Mouse (Mus musculus) embryonic fibroblast, embryonic 13.5 days (primary cell): Measurements from ENCODE around the gene Pdilt. TPM values are rescaled to one million over a fixed set of nuclear protein-coding genes. Genes with fewer than 3 reads are reported as not detected.

ENCODE experiments used
- H3K27ac ChIP-seq: 2 replicates; pipeline ENCODE4 v1.5.1; 2012; ENCODE audit warnings: low read length, control low read depth, inconsistent platforms; ENCODE audit not compliant: insufficient read depth
- H3K4me1 ChIP-seq: 2 replicates; pipeline ENCODE4 v1.6.1; 2011; ENCODE audit warnings: low read length; ENCODE audit not compliant: control insufficient read depth, insufficient read depth
- H3K4me3 ChIP-seq: 2 replicates; pipeline ENCODE4 v1.5.1; 2011; ENCODE audit warnings: mild to moderate bottlenecking, control low read depth, low read length; ENCODE audit not compliant: insufficient read depth
- CTCF ChIP-seq: IDR thresholded peaks from 2 replicates; pipeline ENCODE4 v1.5.1; 2011; ENCODE audit warnings: mild to moderate bottlenecking, control low read depth, low read length, moderate library complexity, borderline replicate concordance; ENCODE audit not compliant: insufficient read depth
- POLR2A ChIP-seq: IDR thresholded peaks from 2 replicates; pipeline ENCODE4 v1.6.1; 2011; ENCODE audit warnings: low read depth, mild to moderate bottlenecking, control low read depth, low read length, moderate library complexity
- polyA plus RNA-seq: library from polyadenylated mRNA; stranded (reverse); fragments of >200 nt; gene quantifications from 2 replicates; pipeline ENCODE4 v1.2.4, GENCODE M21; 2011; ENCODE audit warnings: low read depth; ENCODE audit not compliant: missing spikeins, insufficient read length

Pdilt gene
- polyA plus RNA-seq, 1 experiment = not detected

DNA sequence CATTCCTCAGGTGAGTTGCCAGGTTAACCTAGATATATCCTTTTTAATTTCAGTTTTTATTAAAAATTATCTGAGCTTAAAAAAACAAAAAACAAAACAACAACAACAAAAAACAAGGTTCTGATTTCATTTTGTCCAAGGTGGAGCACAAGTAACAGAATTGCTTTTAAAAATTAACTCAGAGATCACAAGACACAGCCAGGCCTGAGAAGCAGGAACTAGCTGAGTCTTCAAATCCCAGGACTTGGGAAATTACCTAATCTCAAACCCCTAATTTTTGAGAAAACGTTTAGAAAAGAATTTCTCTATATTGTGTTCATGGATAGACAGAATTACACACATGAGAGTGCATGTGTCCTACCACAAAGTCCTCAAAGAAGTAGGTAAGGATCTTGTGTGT lies 9.6 kb upstream of the Pdilt start:
- TF ChIP-seq POLR2A (no peak), CTCF (no peak)
- H3K4me1 ChIP-seq = no peaks in the 10 kb centered on the region
- H3K27ac ChIP-seq = no peak overlapping the region
- no peak overlapping the region for H3K4me3 ChIP-seq

- H3K4me1 ChIP-seq = no peaks in the 10 kb centered on the region
- no peak overlapping the region for H3K4me3 ChIP-seq
- TF ChIP-seq POLR2A (no peak), CTCF (no peak)
- no peak overlapping the region for H3K27ac ChIP-seq
These were observed 5.3 kb upstream of the Pdilt start for GRCm38 (mm10) chr7:119528617-119529016.

DNA sequence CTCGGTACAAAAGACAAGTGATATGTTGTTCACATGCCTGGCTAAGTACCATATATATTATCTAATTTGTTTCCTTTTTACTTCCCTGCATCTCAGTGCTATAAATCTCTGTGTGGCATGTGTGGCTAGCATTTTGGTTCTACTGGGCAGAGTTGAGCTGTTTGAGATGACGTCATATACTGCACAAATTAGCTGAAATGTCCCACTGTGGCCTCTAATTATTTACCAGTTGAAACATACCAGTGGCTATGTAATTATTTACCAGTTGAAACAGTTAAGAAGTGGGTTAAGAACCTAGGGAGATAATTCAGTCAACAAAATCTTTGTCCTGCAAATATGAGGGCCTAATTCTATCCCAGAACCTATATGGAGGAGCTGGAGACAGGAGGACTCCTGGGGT lies 4.3 kb upstream of the Pdilt start:
- Histone ChIP-seq H3K27ac (no peak overlapping the region), H3K4me1 (no peaks in the 10 kb centered on the region), H3K4me3 (no peak overlapping the region)
- no peak for TF ChIP-seq CTCF
- no peak for TF ChIP-seq POLR2A

DNA sequence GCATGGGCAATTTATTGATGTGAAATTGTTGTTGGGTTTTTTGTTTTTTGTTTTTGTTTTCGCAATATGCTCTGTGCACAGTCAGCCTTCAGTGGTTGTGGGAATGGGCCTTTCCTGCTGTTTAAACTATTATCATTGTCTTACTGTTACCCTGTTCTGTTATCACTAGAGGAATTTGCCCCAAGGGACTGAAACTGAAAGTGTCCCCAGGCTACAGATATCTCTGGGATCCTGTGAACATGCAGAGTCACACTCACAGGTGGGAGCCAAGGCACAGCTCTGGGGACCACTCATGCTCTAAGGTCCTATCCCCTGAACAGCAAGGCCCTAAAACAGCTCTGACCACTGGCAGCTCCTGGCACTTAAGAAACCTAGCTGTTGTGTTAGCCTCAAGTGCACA lies 3.8 kb upstream of the Pdilt start:
- no peak overlapping the region for H3K4me3 ChIP-seq
- H3K27ac ChIP-seq = no peak overlapping the region
- no peak for TF ChIP-seq POLR2A
- TF ChIP-seq CTCF = no peak
- H3K4me1 ChIP-seq = no peaks in the 10 kb centered on the region

DNA sequence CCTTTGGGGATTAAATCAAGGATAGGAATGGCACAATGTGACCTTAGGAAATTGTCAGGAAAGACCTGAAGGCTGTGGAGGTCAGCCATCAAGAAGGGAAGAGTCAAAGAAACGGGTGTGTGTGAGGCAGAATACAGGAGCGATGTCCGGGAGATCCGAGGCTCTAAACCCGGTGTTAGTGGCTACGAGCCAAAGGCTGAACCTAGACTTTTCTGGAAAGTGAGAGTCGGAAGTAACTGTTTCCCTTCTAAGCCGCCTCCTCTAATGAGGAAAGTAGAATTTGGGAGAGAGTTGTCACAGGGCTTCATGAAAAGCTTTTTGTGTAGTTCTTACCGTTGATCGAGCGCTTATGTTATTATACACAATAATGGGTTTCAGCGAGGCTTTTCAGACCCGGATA lies 3.2 kb upstream of the Pdilt start:
- no peaks in the 10 kb centered on the region for H3K4me1 ChIP-seq
- TF ChIP-seq POLR2A (no peak), CTCF (no peak)
- H3K4me3 ChIP-seq = no peak overlapping the region
- no peak overlapping the region for H3K27ac ChIP-seq

DNA sequence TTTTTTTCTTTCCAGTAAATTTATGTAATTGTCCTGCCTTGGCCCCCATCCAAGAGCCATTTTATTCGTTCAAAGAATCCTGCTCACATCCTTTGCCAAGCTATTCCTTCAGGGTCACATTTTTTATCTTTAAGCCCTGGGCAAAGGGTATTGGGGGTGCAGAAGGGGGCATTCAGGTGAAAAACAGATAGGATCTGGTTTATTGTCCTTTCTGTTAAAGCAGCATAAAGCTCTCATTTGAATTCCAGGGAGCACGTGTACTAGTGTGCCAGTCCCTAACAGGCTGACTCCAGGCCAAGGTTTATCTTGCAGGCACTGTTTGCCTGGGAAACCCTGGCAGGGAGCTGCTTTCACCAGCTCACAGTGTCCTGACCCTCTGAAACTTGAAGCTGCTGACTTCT lies 2.6 kb upstream of the Pdilt start:
- Histone ChIP-seq H3K4me1 (no peaks in the 10 kb centered on the region), H3K27ac (no peak overlapping the region), H3K4me3 (no peak overlapping the region)
- TF ChIP-seq CTCF (no peak), POLR2A (no peak)

DNA sequence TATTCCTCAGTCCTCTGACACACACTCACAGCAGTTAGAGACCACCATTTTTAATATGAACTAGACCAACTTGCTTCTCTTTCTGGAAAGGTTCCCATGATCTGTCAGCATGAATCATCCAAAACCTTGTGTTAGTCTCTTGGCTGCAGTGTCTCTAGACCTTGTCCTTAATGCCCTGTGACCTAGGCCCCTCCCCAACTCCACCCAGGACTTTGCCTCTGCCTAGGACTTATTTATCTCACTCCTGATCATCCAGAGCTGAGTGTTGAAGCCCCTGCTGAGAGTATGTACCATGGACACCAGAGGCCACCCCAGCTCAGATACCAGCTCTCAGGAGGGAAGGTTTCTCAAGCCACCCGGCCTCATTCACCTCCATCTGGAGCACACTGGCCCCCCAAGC lies 904 bp downstream of the Pdilt start:
- Histone ChIP-seq H3K4me3 (no peak overlapping the region), H3K27ac (no peak overlapping the region), H3K4me1 (no peaks in the 10 kb centered on the region)
- TF ChIP-seq CTCF (no peak), POLR2A (no peak)

DNA sequence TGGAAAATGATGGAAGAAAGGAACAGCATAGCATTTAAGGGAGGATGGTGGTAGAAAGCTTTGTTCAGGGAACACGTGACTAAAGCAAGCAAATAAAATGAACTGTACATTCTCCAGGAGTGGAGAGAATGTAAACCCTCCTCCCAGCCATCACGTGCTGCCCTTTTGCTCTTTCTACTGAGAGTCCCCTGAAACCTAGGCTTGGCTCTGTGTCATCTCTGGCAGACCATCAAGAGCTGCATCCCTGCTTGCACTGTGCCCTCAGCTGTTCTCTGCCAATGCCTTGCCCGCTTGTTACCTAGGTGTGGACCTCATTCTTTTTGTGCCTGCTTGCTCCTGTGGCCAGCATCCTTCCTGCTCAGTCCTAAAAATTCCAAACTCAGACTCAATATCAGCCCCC lies 1.5 kb downstream of the Pdilt start:
- Histone ChIP-seq H3K4me1 (no peaks in the 10 kb centered on the region), H3K4me3 (no peak overlapping the region), H3K27ac (no peak overlapping the region)
- TF ChIP-seq CTCF (no peak), POLR2A (no peak)

GRCm38 (mm10) chr7:119519654-119520053 lies 3.6 kb downstream of the Pdilt start:
- TF ChIP-seq POLR2A = no peak
- TF ChIP-seq CTCF = peak; percentile 15; the same call in 1 of the 2 replicates
- Histone ChIP-seq H3K4me3 (no peak overlapping the region), H3K27ac (no peak overlapping the region), H3K4me1 (no peaks in the 10 kb centered on the region)

GRCm38 (mm10) chr7:119519163-119519562 lies 4.1 kb downstream of the Pdilt start, which contains the start of gene Acsm5:
TSS of gene Acsm5 (plus strand) at chr7:119519463.
- Histone ChIP-seq H3K4me3 (no peak within 1 kb of the TSS), H3K27ac (no peak within 1 kb of the TSS), H3K4me1 (no peaks in the 10 kb centered on the region)
- TF ChIP-seq POLR2A = no peak
- no peak for TF ChIP-seq CTCF

DNA sequence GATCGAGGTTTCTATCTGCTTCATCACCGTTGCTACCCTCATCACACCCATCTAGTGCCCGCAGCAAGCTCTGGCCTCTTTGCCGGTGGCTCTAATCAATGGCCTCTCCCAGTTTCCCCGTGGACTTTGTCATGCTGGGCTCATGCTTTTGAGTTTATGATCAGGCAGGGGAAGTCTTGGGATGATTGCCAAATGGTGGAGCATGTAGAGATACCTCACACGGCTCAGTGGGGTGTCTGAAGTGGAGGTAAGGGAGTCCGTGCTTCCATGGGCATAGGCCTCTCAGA lies 7.1 kb downstream of the Pdilt start:
- no peak for TF ChIP-seq POLR2A
- TF ChIP-seq CTCF = no peak
- H3K4me1 ChIP-seq = no peaks in the 10 kb centered on the region
- no peak overlapping the region for H3K27ac ChIP-seq
- H3K4me3 ChIP-seq = no peak overlapping the region
